Mouse (Mus musculus) midbrain, postnatal 0 days (tissue): ENCODE results near the gene Sae1. TPM values are rescaled to one million over a fixed set of nuclear protein-coding genes. Genes with fewer than 3 reads are reported as not detected.

ENCODE experiments used
- ATAC-seq: fragments of 200-750 bp; cut with Nextera tagmentation; 2 replicates; pipeline ENCODE4 v1.8.0; 2017; ENCODE audit warnings: moderate number of reproducible peaks, mild to moderate bottlenecking, moderate TSS enrichment, moderate library complexity; ENCODE audit not compliant: low FRiP score
- DNase-seq: peaks from one replicate; pipeline ENCODE4 v3.0.0-alpha.2; 2015; ENCODE audit warnings: low spot score
- H3K27ac ChIP-seq: fragments of 300-500 bp; sonication (generic); 2 replicates; pipeline ENCODE4 v1.5.1; 2014; ENCODE audit warnings: low read depth, mild to moderate bottlenecking, low read length, mixed read lengths
- H3K27me3 ChIP-seq: fragments of 300-500 bp; sonication (generic); 2 replicates; pipeline ENCODE4 v1.6.1; 2014; ENCODE audit warnings: low read length, control low read depth, mixed read lengths; ENCODE audit not compliant: insufficient read depth
- H3K36me3 ChIP-seq: fragments of 300-500 bp; sonication (generic); 2 replicates; pipeline ENCODE4 v1.6.1; 2014; ENCODE audit warnings: low read length, control low read depth, mixed read lengths; ENCODE audit not compliant: insufficient read depth
- H3K4me1 ChIP-seq: fragments of 300-500 bp; sonication (generic); 2 replicates; pipeline ENCODE4 v1.6.1; 2014; ENCODE audit warnings: mild to moderate bottlenecking, control low read depth, antibody characterized with exemption, low read length, mixed read lengths; ENCODE audit not compliant: insufficient read depth
- H3K4me2 ChIP-seq: fragments of 300-500 bp; sonication (generic); 2 replicates; pipeline ENCODE4 v1.6.1; 2014; ENCODE audit warnings: low read depth, mild to moderate bottlenecking, low read length, mixed read lengths; ENCODE audit not compliant: poor library complexity, severe bottlenecking
- H3K4me3 ChIP-seq: fragments of 300-500 bp; sonication (generic); 2 replicates; pipeline ENCODE4 v1.5.1; 2014; ENCODE audit warnings: low read depth, mild to moderate bottlenecking, low read length, moderate library complexity
- H3K9ac ChIP-seq: fragments of 300-500 bp; sonication (generic); replicated peaks from 2 replicates; pipeline ENCODE4 v1.6.1; 2014; ENCODE audit warnings: mild to moderate bottlenecking, low read length, moderate library complexity, mixed read lengths; ENCODE audit not compliant: poor library complexity, severe bottlenecking
- H3K9me3 ChIP-seq: fragments of 300-500 bp; sonication (generic); 2 replicates; pipeline ENCODE4 v1.6.1; 2016; ENCODE audit warnings: low read length, control low read depth
- CTCF ChIP-seq: IDR thresholded peaks from 2 replicates; pipeline ENCODE4 v1.5.1; 2016; ENCODE audit warnings: antibody characterized with exemption, mild to moderate bottlenecking
- WGBS: fragments of 180-500 bp; shearing (Covaris S2); extraction: QIAGEN DNeasy Blood & Tissue Kit; methylation state at CpG from one replicate; pipeline ENCODE4 v1.1.7; 2014; 5-methylcytosine and 5-hydroxymethylcytosine counted together
- polyA plus RNA-seq: library from polyadenylated mRNA; unstranded; fragments of >200 nt; fragmentation: Nextera tagmentation; extraction: Ambion mirVana; gene quantifications from 2 replicates; pipeline ENCODE4 v1.2.1, GENCODE M21; 2015
- total RNA-seq: library from RNA; depleted of rRNA; stranded (reverse); fragments of >200 nt; gene quantifications from 2 replicates; pipeline ENCODE4 v1.2.3, GENCODE M21; 2014

Sae1 gene
- total and polyA plus RNA-seq, 2 experiments from 2014 or later = 84.6 to 195 TPM

DNA sequence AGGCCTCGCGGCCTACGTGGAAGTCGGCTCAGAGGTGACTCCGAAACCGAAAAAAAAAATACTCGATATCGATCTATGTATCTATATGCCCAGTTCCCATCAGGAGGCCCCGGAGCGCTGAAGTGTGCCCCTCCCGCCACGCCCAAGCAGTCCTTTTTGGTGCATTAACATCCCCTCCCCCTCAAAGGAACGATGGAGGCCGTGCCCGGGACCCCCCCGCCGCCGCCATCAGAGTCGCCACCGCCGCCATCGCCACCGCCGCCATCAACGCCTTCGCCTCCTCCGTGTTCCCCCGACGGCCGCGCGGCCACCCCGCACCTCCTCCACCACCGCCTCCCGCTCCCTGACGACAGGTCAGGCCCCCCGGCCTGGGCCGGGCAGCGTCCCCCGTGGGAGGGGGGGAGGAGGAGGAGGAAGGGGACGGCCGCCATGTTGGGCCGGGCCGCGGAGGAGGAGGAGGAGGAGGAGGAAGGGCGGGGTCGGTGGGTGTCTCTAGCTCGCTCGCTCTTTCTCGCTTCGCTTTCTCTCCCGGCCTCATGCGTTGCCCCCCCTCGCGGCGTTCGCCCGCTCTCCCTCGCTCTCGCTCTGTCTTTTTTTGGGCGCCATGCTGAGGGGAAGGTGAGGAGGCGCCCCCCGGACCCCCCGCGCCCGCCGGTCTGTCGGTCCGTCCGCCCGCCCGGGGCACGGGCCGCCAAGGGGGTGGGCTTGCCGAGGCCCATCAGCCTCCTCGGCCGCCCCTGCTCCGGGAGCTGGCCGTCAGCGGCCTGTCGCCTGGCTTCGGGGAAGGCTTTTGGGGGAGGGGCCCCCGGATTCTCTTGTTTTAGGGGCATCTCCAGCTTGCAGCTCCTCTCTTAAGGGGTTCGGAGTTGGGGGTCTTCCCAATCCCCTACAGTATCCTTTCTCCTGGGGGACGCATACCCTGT, 13.3 kb upstream of the Sae1 start, which contains the start of gene Zc3h4:
Zc3h4 (plus strand) TSS at position 222 of the 923 bp plus-strand sequence.
- WGBS = under 1% methylated on average over 62 of the region's 85 CpGs
- DNase-seq (peak; percentile 93), ATAC-seq (peak; percentile 20)
- H3K27me3 ChIP-seq = no peaks in the 10 kb centered on the region
- H3K4me1 ChIP-seq = peaks cover 6% of the 10 kb centered on the region; the same call in 1 of the 2 replicates
- peak; percentile 21; the same call in 1 of the 2 replicates for TF ChIP-seq CTCF
- H3K36me3 ChIP-seq = no peaks in the 10 kb centered on the region
- H3K27ac ChIP-seq = peak within 1 kb of the TSS; percentile 100
- H3K4me3 ChIP-seq = peak within 1 kb of the TSS; percentile 96
- H3K9me3 ChIP-seq = no peaks in the 10 kb centered on the region
- H3K9ac ChIP-seq = peak within 1 kb of the TSS; percentile 100
- peak within 1 kb of the TSS; percentile 83 for H3K4me2 ChIP-seq

DNA sequence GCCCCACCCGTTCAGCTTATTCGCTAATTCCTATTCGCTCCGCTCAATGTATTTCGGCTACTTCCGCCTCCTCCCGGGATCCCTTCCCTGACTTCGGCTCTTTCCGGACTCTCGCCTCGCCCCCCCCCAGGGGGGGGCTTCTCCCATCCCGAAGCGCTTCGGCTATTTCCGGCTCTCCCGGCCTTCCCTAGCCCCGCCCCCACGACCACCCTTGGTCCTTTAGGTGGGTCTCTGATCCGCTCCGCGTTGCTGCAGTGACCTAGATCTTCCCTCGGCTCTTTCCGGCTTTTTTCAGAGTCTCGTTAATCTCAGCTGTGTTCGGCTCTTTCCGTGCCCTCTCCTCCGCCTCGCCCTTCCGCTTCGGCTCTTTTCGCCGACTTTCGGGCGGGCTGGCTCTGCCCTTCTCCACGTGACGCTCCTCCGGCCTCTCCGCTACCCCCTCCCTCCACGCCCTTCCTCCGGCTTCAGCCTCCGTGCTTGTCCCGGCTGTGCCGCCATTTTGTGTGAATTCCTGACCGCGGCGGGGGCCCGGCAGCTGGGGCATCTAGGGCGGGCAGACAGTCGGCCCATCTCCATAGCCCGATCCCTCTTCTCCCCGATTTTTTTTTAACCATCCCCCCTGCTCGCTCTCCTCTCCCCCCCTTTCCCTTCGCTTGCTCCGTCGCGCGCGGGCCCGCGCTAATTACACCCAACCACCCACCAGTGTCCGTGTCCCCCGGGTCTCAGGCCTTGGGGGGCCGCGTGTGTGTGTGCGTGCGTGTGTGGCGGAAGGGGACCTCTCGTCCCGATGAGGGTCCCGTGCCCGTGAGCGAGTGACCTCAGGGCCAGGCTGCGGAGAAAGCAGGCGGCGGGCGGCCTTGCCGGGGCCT, 12.4 kb upstream of the Sae1 start:
- peaks cover 6% of the 10 kb centered on the region; the same call in 1 of the 2 replicates for H3K4me1 ChIP-seq

DNA sequence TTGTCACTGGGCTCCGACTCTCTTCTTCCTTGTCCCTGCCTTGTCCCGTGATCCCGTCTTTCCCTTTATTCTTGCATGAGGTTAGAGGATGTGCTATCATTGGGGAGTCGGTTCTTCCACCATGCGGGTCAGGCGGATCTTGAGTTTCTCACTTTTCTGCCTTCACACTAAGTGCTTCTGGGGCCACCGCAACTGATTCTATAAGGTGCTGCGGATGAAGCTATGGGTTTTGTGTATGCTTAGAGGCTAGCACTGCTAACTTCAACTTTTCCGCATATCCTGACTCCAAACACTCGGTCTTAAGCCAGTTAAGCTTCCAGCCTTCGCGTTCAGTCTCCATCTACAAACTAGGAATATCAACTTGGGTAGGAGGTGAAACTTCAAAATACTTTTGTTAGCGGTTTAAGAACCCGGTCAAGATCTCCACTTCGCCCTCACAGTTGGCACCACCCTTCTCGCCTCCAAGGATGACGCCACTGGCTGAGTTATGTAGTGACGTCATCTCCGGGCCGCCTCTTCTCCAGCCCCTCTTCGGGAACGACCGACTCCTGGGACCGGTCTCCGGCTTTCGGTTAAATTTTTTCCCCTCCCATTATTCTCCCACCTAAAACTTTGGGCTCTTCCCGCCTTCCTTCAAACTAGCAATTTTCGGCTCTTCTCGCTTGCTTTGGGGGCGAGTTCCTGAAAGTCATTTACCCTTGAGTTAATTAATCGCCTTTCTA, 11.7 kb upstream of the Sae1 start:
- WGBS = under 1% methylated on average over 31 of the region's 31 CpGs
- Histone ChIP-seq H3K4me3 (peak overlapping the region; percentile 96), H3K4me2 (peak overlapping the region; percentile 59), H3K27ac (peak overlapping the region; percentile 77), H3K36me3 (no peaks in the 10 kb centered on the region), H3K9ac (peak overlapping the region; percentile 37), H3K9me3 (no peaks in the 10 kb centered on the region), H3K4me1 (peaks cover under 1% of the 10 kb centered on the region; the same call in 1 of the 2 replicates), H3K27me3 (no peaks in the 10 kb centered on the region)
- DNase-seq = peak; percentile 93
- peak; percentile 74 for ATAC-seq
- no peak for TF ChIP-seq CTCF

More for the DNA sequence above, 12.4 kb upstream of the Sae1 start:
- Histone ChIP-seq H3K27me3 (no peaks in the 10 kb centered on the region), H3K27ac (peak overlapping the region; percentile 100), H3K9me3 (no peaks in the 10 kb centered on the region), H3K4me2 (peak overlapping the region; percentile 83), H3K4me3 (peak overlapping the region; percentile 96), H3K36me3 (no peaks in the 10 kb centered on the region), H3K9ac (peak overlapping the region; percentile 100)
- ATAC-seq (peak; percentile 95), DNase-seq (peak; percentile 100)
- no peak for TF ChIP-seq CTCF
- WGBS = under 1% methylated on average over 77 of the region's 77 CpGs

DNA sequence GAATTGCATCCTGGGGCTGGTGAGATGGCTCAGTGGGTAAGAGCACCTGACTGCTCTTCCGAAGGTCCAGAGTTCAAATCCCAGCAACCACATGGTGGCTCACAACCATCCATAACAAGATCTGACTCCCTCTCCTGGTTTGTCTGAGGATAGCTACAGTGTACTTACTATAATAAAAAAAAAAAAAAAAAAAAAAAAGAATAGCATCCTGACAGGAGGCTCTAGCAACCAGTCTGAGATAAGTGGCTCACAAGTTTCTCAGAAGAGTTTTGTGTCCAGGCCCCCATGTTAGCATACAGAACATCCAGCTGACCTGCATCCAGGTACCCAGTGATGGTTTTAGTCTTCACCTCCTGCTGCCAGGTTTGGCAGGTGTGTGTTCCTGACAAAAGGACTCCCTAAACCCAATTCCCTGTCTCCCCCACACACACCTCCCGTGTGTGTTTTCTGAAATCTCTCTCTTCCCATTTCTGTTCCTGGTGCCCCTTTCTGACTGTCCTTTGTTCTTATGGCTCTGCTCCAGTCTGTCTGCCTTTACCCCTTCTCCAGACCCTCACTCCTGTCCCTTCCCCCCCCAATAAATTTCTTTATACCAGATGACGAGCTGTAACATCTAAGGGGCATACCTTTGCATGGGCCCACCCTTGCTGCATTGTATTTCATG, 10.9 kb upstream of the Sae1 start:
- H3K9ac ChIP-seq = peak overlapping the region; percentile 37
- H3K27me3 ChIP-seq = no peaks in the 10 kb centered on the region
- peak overlapping the region; percentile 59 for H3K4me2 ChIP-seq
- H3K9me3 ChIP-seq = no peaks in the 10 kb centered on the region
- H3K27ac ChIP-seq = no peak overlapping the region
- no peaks in the 10 kb centered on the region; the same call in 1 of the 2 replicates for H3K4me1 ChIP-seq
- DNase-seq = no peak
- no peaks in the 10 kb centered on the region for H3K36me3 ChIP-seq
- 45% methylated on average over 3 of the region's 3 CpGs for WGBS
- ATAC-seq = no peak
- peak overlapping the region; percentile 96 for H3K4me3 ChIP-seq
- peak; percentile 21 for TF ChIP-seq CTCF

DNA sequence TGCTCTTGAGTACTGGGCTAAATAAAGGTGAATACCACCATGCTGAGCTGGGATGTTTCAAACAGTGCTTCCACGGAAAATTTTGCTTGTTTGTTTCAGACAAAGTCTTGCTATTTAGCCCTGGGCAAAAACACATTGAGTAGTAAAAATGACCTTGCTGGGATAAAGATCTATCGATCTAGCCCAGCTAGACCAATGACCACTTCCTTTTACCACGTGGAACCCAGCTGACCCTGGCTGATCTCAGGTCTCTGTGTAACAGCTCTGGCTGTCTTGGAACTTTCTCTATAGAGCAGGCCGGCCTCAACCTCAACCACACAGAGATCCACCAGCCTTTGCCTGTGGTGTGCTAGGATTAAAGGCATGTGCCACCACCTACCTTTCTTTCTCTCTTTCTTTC, 9.9 kb upstream of the Sae1 start:
- no peak for TF ChIP-seq CTCF
- no peak for DNase-seq
- H3K4me2 ChIP-seq = no peak overlapping the region
- H3K4me3 ChIP-seq = no peak overlapping the region
- no peak overlapping the region for H3K27ac ChIP-seq
- no peak for ATAC-seq
- H3K36me3 ChIP-seq = no peaks in the 10 kb centered on the region
- no peaks in the 10 kb centered on the region for H3K27me3 ChIP-seq
- no peaks in the 10 kb centered on the region for H3K9me3 ChIP-seq
- H3K4me1 ChIP-seq = no peaks in the 10 kb centered on the region
- no peak overlapping the region for H3K9ac ChIP-seq
- 84% methylated on average over 4 of the region's 4 CpGs for WGBS
